Mouse (Mus musculus): ENCODE data around the gene Bfsp1. TPM values are rescaled to one million over a fixed set of nuclear protein-coding genes. Genes with fewer than 3 reads are reported as not detected.

Bfsp1 gene
- polyA plus RNA-seq, 1 experiment from 2014 or later, result 2.3 TPM

DNA sequence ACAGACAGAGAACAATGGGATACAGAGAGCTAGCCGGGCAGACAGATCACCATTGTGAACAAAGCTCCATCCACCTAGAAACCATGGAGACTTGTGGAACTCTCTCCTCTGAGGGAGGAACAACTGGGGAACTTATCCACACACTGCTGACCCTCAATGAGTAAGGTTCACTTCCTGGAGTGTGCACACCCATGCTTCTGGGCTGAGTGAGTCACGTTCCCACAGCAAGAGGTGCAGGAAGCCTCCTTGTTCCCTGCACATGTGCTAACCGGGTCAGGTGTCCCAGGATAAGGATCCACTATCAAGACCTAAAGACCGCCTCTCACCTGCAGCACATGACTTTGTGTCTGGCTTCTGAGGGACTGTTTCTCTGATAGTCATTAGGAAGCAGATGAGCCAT lies 9.5 kb downstream of the Bfsp1 start:
- H3K9me3 ChIP-seq (replicated peaks), result no peaks in the 10 kb centered on the region
- ATAC-seq (ENCODE audit: insufficient number of reproducible peaks, low FRiP score), result peak; percentile 70; the same call in 1 of the 2 replicates
- H3K36me3 ChIP-seq, result no peaks in the 10 kb centered on the region
- H3K4me1 ChIP-seq (replicated peaks), result peaks cover 9% of the 10 kb centered on the region; the same call in 1 of the 2 replicates
- 61% methylated on average over 4 of the region's 4 CpGs for WGBS
- no peak overlapping the region for H3K9ac ChIP-seq
- H3K27ac ChIP-seq (ENCODE audit: poor library complexity, severe bottlenecking), result no peak overlapping the region
- no peak overlapping the region for H3K4me2 ChIP-seq
- H3K4me3 ChIP-seq, result no peak overlapping the region
- no peaks in the 10 kb centered on the region for H3K27me3 ChIP-seq (replicated peaks)

DNA sequence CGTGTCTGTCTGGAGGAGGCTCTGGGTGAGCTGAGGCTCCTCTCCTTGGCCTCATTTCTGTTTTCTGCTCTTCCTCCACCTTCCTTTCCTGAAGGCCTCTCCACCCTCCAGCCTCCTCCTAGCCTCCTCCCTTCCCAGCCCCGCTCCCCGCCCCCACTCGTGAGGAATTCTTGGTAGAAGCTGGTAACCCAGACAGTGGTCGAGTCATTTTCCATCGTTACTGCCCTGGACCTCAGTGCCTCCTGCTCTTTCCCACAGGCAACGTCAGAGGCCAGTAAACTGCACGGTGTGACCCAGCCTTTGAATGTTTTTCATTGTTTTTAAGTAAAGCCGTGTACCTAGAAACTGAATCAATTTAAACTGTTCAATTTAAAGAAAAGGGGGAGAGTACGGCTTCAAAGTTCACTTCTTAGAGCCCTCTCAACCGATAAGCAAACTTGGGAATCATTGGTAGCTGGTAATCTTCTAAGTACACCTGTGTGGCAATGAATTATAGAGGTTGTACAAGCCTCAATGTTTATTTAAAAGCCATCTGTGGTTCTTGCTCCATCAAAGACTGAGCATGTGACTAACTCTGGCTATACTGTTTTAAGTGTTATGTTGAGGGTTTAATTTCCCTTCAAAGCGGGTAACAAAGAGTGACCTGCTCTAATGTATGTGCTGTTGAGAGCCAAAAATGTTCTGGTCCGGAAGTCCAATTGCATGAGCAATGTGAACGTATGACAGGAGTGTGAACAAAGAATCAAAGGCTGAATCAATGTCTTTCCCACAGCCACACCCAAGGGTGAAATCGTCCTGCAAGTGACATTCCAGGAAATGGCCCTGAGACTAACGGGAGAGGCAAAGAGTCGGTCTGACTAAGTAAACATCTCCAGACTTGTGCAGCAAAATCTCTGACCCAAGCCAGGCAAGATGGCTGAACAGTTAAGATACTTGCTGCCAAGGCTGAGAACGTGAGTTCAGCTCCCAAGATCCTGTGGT lies 10.4 kb downstream of the Bfsp1 start:
- Histone ChIP-seq H3K4me3 (no peak overlapping the region), H3K9me3 (replicated peaks) (no peaks in the 10 kb centered on the region), H3K36me3 (no peaks in the 10 kb centered on the region), H3K4me1 (replicated peaks) (peaks cover 9% of the 10 kb centered on the region; the same call in 1 of the 2 replicates), H3K9ac (no peak overlapping the region), H3K27ac (ENCODE audit: poor library complexity, severe bottlenecking) (no peak overlapping the region), H3K4me2 (no peak overlapping the region), H3K27me3 (replicated peaks) (no peaks in the 10 kb centered on the region)
- no peak for ATAC-seq (ENCODE audit: insufficient number of reproducible peaks, low FRiP score)
- 56% methylated on average over 18 of the region's 18 CpGs for WGBS

DNA sequence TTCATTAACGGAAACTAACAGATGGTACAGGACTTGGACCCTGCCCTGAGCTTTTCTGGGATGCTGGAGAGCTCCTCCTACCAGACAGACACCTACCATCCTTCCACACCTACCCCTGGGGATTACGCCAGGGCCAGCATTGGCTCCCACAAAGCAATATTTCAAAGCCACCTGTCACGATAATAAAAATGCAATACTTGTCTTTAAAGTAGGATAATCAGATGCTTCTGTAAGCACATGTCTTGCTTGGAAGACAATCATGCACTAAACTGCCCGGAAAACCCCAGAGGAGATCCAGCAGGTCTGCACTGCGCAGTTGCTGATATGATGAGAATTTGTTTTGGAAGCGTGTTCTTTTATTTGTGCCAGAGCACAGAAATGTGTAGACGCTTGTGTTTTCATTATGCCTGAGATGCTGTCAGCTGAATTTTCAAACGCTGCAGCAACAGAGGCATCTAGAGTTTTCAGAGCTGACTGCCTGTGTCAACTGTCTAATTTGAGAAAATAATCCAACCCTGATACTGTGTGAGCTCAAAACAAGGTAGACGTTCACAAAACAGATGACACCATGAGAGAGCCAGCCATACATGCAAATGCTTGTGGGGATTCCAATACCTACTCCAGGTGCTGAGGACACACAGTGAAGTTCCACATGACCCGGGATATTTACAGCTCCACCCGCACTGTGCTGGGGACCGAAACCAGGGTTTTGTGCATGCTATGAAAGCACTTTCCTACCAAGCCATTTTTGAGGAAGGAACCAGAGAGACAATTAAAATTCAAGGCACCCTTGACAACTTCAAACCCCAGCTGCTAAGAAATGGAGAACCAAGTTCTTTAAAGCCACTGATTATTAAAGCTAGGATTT lies 11.4 kb downstream of the Bfsp1 start:
- 75% methylated on average over 12 of the region's 12 CpGs for WGBS
- Histone ChIP-seq H3K9ac (no peak overlapping the region), H3K4me3 (no peak overlapping the region), H3K27me3 (replicated peaks) (no peaks in the 10 kb centered on the region), H3K4me2 (no peak overlapping the region), H3K4me1 (replicated peaks) (peaks cover 18% of the 10 kb centered on the region; the same call in 1 of the 2 replicates), H3K27ac (ENCODE audit: poor library complexity, severe bottlenecking) (no peak overlapping the region), H3K36me3 (no peaks in the 10 kb centered on the region), H3K9me3 (replicated peaks) (no peaks in the 10 kb centered on the region)
- ATAC-seq (ENCODE audit: insufficient number of reproducible peaks, low FRiP score), result no peak

DNA sequence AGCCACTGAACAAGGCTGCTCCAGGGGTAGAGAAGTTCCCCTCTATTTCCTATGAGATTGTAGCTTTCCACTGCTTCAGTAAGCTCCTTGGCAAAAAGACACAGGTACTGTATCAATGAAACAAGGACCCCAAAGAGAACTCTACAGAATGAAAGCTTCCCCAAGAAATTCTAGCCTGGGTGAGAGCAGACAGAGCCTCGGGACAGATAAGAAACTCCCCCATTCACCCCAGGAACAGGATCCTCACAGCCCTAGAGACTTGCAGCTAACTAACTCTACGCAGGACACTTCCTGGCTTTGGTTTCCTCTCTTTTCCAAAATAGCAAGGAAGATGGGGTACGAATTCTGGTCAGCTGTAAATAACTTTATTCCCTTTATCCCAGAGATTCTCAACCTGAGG lies 15.7 kb downstream of the Bfsp1 start:
- Histone ChIP-seq H3K27me3 (replicated peaks) (no peaks in the 10 kb centered on the region), H3K9ac (no peak overlapping the region), H3K4me2 (no peak overlapping the region), H3K4me3 (no peak overlapping the region), H3K36me3 (no peaks in the 10 kb centered on the region), H3K27ac (ENCODE audit: poor library complexity, severe bottlenecking) (peak overlapping the region; percentile 13; the same call in 1 of the 2 replicates), H3K4me1 (replicated peaks) (peaks cover 12% of the 10 kb centered on the region; the same call in 1 of the 2 replicates), H3K9me3 (replicated peaks) (no peaks in the 10 kb centered on the region)
- 54% methylated on average over 3 of the region's 3 CpGs for WGBS
- ATAC-seq (ENCODE audit: insufficient number of reproducible peaks, low FRiP score), result peak; percentile 7; the same call in 1 of the 2 replicates

DNA sequence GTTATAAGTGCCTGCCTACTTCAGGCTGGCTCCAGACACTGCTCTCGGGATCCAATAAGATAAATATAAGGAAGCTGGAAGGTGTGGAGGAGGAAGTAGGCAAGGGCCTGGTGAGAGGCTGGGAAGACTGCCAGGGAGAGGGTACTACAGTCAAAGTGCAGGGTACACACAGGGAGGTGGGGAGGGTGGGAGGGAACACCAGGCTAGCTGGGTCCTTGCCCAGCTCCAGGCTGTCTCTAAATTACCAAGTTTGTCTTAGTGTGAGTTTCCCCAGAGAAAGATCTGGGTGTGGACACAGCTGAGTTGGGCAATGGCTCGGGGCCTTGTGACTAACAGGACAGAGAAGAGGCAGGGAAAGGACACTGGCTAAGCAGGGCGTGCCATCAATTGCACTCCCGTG lies 16.2 kb downstream of the Bfsp1 start:
- no peaks in the 10 kb centered on the region for H3K9me3 ChIP-seq (replicated peaks)
- peaks cover 12% of the 10 kb centered on the region; the same call in 1 of the 2 replicates for H3K4me1 ChIP-seq (replicated peaks)
- ATAC-seq (ENCODE audit: insufficient number of reproducible peaks, low FRiP score), result peak; percentile 65
- H3K36me3 ChIP-seq, result no peaks in the 10 kb centered on the region
- H3K27me3 ChIP-seq (replicated peaks), result no peaks in the 10 kb centered on the region
- H3K4me3 ChIP-seq, result no peak overlapping the region
- H3K27ac ChIP-seq (ENCODE audit: poor library complexity, severe bottlenecking), result peak overlapping the region; percentile 13; the same call in 1 of the 2 replicates
- H3K9ac ChIP-seq, result no peak overlapping the region
- WGBS, result 62% methylated on average over 4 of the region's 4 CpGs
- no peak overlapping the region for H3K4me2 ChIP-seq

DNA sequence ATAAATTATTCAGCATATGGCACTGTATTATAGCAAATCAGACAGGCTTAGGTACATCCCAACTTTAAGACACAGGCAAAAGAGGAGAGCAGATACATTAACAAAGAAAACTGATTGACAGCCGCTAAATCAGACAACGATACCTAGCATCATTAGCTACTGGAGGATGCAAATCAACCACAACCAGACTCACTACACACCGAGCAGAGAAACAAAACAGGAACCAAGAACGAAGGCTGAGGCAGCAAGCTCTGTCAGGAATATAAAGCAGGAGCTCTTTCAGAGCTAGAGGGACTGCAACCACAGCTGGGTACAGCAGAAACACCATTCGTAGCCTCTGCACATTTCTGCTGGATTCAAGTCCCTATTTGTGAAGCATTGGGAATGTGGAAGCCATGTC lies 18.2 kb downstream of the Bfsp1 start:
- WGBS, result 84% methylated on average over 5 of the region's 5 CpGs

DNA sequence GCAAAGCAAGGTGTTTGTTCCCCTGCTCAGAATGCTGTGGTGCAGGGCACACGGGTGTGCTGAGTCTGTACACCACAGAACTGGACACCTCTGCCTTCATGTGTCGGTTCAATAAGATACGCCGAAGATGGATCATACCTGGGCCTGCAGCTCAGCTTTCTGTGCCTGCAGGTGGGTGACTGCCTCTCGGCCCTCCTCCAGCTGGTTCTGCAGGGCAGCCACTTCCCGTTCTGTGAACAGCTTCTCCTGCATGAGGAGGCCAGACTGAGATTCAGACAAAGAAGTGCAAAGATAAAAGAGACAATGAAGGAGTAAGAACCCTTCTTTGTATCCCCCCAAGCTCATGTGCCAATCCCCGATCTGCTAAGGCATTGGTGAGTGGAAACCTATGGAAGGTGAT lies 21.4 kb downstream of the Bfsp1 start:
- 79% methylated on average over 7 of the region's 7 CpGs for WGBS

More for the DNA sequence above, 18.2 kb downstream of the Bfsp1 start:
- no peak for ATAC-seq (ENCODE audit: insufficient number of reproducible peaks, low FRiP score)
- Histone ChIP-seq H3K4me3 (no peak overlapping the region), H3K4me1 (replicated peaks) (peaks cover 12% of the 10 kb centered on the region; the same call in 1 of the 2 replicates), H3K27me3 (replicated peaks) (no peaks in the 10 kb centered on the region), H3K9ac (no peak overlapping the region), H3K4me2 (no peak overlapping the region), H3K9me3 (replicated peaks) (no peaks in the 10 kb centered on the region), H3K27ac (ENCODE audit: poor library complexity, severe bottlenecking) (no peak overlapping the region), H3K36me3 (no peaks in the 10 kb centered on the region)

DNA sequence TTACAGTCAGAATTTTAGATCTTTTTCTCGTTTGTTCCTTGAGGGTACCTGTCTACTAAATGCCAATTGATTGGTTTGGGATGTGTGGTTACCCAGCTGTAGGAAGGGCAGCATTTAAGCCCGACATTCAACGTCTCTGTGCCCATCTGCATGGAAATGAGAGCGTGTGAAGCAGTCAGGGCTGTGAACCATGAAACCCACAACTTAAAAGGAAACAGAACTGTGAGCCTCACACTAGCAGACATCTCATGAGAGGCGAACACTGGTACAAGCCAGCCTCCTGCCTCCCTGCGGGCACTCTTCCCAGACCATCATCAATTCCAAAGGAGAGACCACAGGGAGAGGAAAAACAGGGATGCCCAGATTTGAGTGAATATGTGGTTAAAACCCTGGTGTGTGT lies 22.1 kb downstream of the Bfsp1 start:
- no peaks in the 10 kb centered on the region for H3K36me3 ChIP-seq
- no peaks in the 10 kb centered on the region for H3K27me3 ChIP-seq (replicated peaks)
- H3K27ac ChIP-seq (ENCODE audit: poor library complexity, severe bottlenecking), result no peak overlapping the region
- WGBS, result 76% methylated on average over 6 of the region's 6 CpGs
- no peaks in the 10 kb centered on the region for H3K4me1 ChIP-seq (replicated peaks)
- no peak overlapping the region for H3K4me3 ChIP-seq
- no peak for ATAC-seq (ENCODE audit: insufficient number of reproducible peaks, low FRiP score)
- no peak overlapping the region for H3K9ac ChIP-seq
- no peaks in the 10 kb centered on the region for H3K9me3 ChIP-seq (replicated peaks)
- H3K4me2 ChIP-seq, result no peak overlapping the region

More for the DNA sequence above, 21.4 kb downstream of the Bfsp1 start:
- Histone ChIP-seq H3K9ac (no peak overlapping the region), H3K4me2 (no peak overlapping the region), H3K4me1 (replicated peaks) (0 out of 2 replicates have a peak, but pooled peaks cover 3% of the 10 kb centered on the region), H3K27ac (ENCODE audit: poor library complexity, severe bottlenecking) (no peak overlapping the region), H3K36me3 (no peaks in the 10 kb centered on the region), H3K9me3 (replicated peaks) (no peaks in the 10 kb centered on the region), H3K27me3 (replicated peaks) (no peaks in the 10 kb centered on the region), H3K4me3 (no peak overlapping the region)
- ATAC-seq (ENCODE audit: insufficient number of reproducible peaks, low FRiP score), result no peak

DNA sequence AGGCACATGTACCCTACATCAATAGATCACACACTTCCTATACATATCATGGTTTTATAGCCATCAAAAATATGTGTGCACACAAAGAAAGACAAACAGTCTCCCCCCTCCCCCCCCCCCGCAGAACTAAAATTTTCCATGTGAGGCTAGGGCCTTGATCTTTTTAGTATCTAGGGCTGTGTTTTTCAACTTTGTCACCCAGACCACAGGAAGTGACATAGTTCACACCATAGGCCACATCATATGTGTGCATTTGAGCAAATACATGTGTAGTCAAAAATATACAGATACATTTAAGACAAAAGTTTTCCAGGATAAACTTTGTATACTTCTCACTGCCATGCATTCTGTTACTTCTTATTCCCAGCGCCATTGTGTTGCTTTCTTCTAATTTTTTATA lies 23.5 kb downstream of the Bfsp1 start:
- Histone ChIP-seq H3K4me3 (no peak overlapping the region), H3K9me3 (replicated peaks) (no peaks in the 10 kb centered on the region), H3K36me3 (no peaks in the 10 kb centered on the region), H3K27ac (ENCODE audit: poor library complexity, severe bottlenecking) (no peak overlapping the region), H3K4me1 (replicated peaks) (no peaks in the 10 kb centered on the region), H3K9ac (no peak overlapping the region), H3K27me3 (replicated peaks) (no peaks in the 10 kb centered on the region), H3K4me2 (no peak overlapping the region)
- 84% methylated on average over 2 of the region's 2 CpGs for WGBS
- ATAC-seq (ENCODE audit: insufficient number of reproducible peaks, low FRiP score), result no peak

DNA sequence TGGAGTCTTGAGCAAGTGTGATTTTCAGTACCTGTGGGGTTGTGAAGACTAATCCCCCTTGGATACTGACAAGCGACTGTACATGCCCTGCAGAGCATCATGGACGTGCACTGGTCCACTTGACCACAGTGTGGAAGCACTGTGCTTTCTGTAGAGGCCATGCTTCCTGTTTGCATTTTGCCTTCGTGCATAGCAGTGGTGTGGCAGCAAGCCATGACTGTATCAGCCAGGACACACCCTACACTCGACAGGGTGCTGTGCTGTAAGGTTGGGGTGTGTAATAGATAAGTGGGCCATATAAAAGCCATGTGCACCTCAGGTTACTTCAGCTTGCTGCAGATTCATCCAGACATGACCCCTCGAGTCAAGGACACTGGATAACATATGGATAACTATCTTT lies 24.3 kb downstream of the Bfsp1 start:
- ATAC-seq (ENCODE audit: insufficient number of reproducible peaks, low FRiP score), result 0 out of 2 replicates have a peak, but pooled peaks have one; percentile 46
- no peak overlapping the region for H3K4me2 ChIP-seq
- no peak overlapping the region for H3K9ac ChIP-seq
- no peak overlapping the region for H3K4me3 ChIP-seq
- H3K9me3 ChIP-seq (replicated peaks), result no peaks in the 10 kb centered on the region
- 44% methylated on average over 5 of the region's 5 CpGs for WGBS
- no peaks in the 10 kb centered on the region for H3K36me3 ChIP-seq
- H3K4me1 ChIP-seq (replicated peaks), result peaks cover 7% of the 10 kb centered on the region; the same call in 1 of the 2 replicates
- no peak overlapping the region for H3K27ac ChIP-seq (ENCODE audit: poor library complexity, severe bottlenecking)
- no peaks in the 10 kb centered on the region for H3K27me3 ChIP-seq (replicated peaks)

DNA sequence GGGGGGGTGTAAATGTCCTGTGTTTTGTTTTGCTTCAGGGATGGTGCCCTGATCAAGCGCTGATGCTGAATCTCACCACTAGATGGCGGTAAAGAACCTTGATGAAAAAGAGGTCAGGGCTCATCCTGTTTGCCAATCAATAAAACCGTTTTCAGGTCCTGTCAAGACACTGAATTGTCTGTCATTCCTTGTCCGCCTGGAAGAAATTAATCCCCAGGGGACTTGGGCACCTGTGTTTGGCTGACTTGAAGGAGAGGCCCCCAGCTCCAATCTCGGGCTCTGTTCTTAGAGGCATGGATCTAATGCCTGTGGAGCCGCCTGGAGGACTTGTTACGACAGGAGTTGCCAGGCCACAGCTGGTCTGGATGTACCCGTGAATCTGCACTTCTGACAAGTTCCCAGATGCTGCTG lies 25.7 kb downstream of the Bfsp1 start:
- no peaks in the 10 kb centered on the region for H3K27me3 ChIP-seq (replicated peaks)
- H3K4me3 ChIP-seq, result peak overlapping the region; percentile 21
- ATAC-seq (ENCODE audit: insufficient number of reproducible peaks, low FRiP score), result peak; percentile 46; the same call in 1 of the 2 replicates
- no peak overlapping the region for H3K27ac ChIP-seq (ENCODE audit: poor library complexity, severe bottlenecking)
- peak overlapping the region; percentile 55 for H3K4me2 ChIP-seq
- H3K4me1 ChIP-seq (replicated peaks), result peaks cover 8% of the 10 kb centered on the region; the same call in 1 of the 2 replicates
- H3K36me3 ChIP-seq, result no peaks in the 10 kb centered on the region
- no peak overlapping the region for H3K9ac ChIP-seq
- no peaks in the 10 kb centered on the region for H3K9me3 ChIP-seq (replicated peaks)
- 4% methylated on average over 8 of the region's 8 CpGs for WGBS

Data from heart, embryonic 12.5 days (tissue).